Mouse (Mus musculus) ES-E14 (cell line): ENCODE data around the gene Med31. TPM values are rescaled to one million over a fixed set of nuclear protein-coding genes. Genes with fewer than 3 reads are reported as not detected.
A peak's percentile ranks its signal among the peaks of the same experiment; 100 is the strongest.

Experiments used
- DNase-seq: peaks from one replicate; pipeline ENCODE4 v3.0.0-alpha.2; 2013; ENCODE audit warnings: low read depth, low spot score
- H3K27ac ChIP-seq: 2 replicates; pipeline ENCODE4 v1.5.1; 2012; ENCODE audit warnings: low read depth, mild to moderate bottlenecking, low read length, moderate library complexity, mixed read lengths; ENCODE audit not compliant: poor library complexity, insufficient read depth, severe bottlenecking
- H3K36me3 ChIP-seq: 2 replicates; pipeline ENCODE4 v1.6.1; 2012; ENCODE audit warnings: mild to moderate bottlenecking, low read length, moderate library complexity, mixed read lengths; ENCODE audit not compliant: control insufficient read depth, poor library complexity, insufficient read depth, severe bottlenecking
- H3K4me1 ChIP-seq, 2 experiments: fragments of 150-350 bp in 1 of 2; sonication (generic) in 1 of 2; 2 replicates each; pipeline ENCODE4 v1.6.1; 2012; ENCODE audit warnings: low read length in 2 of 2, mild to moderate bottlenecking in 1 of 2, mixed read lengths in 1 of 2; ENCODE audit not compliant: control insufficient read depth in 2 of 2, insufficient read depth in 2 of 2, poor library complexity in 1 of 2
- H3K4me3 ChIP-seq, 2 experiments: fragments of 150-350 bp in 1 of 2; sonication (generic) in 1 of 2; 2 replicates each; pipeline ENCODE4 v1.5.1; 2012; ENCODE audit warnings: low read length in 2 of 2, low read depth in 1 of 2, mild to moderate bottlenecking in 1 of 2, mixed read lengths in 1 of 2; ENCODE audit not compliant: insufficient read depth in 1 of 2, poor library complexity in 1 of 2, severe bottlenecking in 1 of 2
- H3K9ac ChIP-seq: 2 replicates; pipeline ENCODE4 v1.6.1; 2012; ENCODE audit warnings: low read depth, mild to moderate bottlenecking, low read length, mixed read lengths; ENCODE audit not compliant: poor library complexity, insufficient read depth, severe bottlenecking
- H3K9me3 ChIP-seq: fragments of 150-350 bp; sonication (generic); 2 replicates; pipeline ENCODE4 v1.6.1; 2012; ENCODE audit warnings: low read depth, mild to moderate bottlenecking, low read length; ENCODE audit not compliant: control insufficient read depth, insufficient read depth
- CHD2 ChIP-seq: IDR thresholded peaks from 2 replicates; pipeline ENCODE4 v1.6.1; 2014; ENCODE audit warnings: mild to moderate bottlenecking, low read depth, low read length, inconsistent platforms
- HCFC1 ChIP-seq: IDR thresholded peaks from 2 replicates; pipeline ENCODE4 v1.6.1; 2012; ENCODE audit warnings: low read length, inconsistent platforms, borderline replicate concordance; ENCODE audit not compliant: insufficient read depth
- MAFK ChIP-seq: IDR thresholded peaks from 2 replicates; pipeline ENCODE4 v1.6.1; 2014; ENCODE audit warnings: mild to moderate bottlenecking, low read depth, low read length, inconsistent platforms; ENCODE audit not compliant: insufficient read depth
- ZC3H11A ChIP-seq: IDR thresholded peaks from 2 replicates; pipeline ENCODE4 v1.6.1; 2012; ENCODE audit warnings: low read depth, mild to moderate bottlenecking, inconsistent platforms, low read length, borderline replicate concordance
- ZNF384 ChIP-seq: IDR thresholded peaks from 2 replicates; pipeline ENCODE4 v1.6.1; 2012; ENCODE audit warnings: low read depth, low read length, inconsistent platforms
- in situ Hi-C, 2 experiments: fragments of 600-800 bp; cut with MboI; formaldehyde crosslinking; loops; one replicate each; pipeline ENCODE4 v1.15.1; 2025; ENCODE audit warnings: low sequenced_read_pairs in 2 of 2, inconsistent platforms in 1 of 2; ENCODE audit not compliant: unreplicated experiment in 2 of 2
- total RNA-seq: library from RNA; depleted of rRNA; stranded (reverse); fragments of 300-350 nt; gene quantifications from 2 replicates; pipeline ENCODE4 v1.2.3, GENCODE M21; 2012; rRNA removed

Gene Med31
- 21.5 and 28.6 TPM in 2 replicates for total RNA-seq

GRCm38 (mm10) chr11:72215410-72215797, at the start of gene Med31:
Gene Med31, minus strand, starts transcription at chr11:72215592.
- H3K4me3 ChIP-seq: peak within 1 kb of the TSS; percentile 80 to 94
- H3K4me1 ChIP-seq: no peaks in the 10 kb centered on the region
- TF ChIP-seq HCFC1 (no peak), CHD2 (no peak), ZC3H11A (no peak), ZNF384 (no peak), MAFK (no peak)
- in situ Hi-C loops: loop anchor here (5.0 to 25.0 kb wide), 3 partner anchors 122 to 222 kb away; partner anchors contain the start of genes Ggt6 (in 1 of the 2) and Mybbp1a (in 1 of the 2)
- peaks cover 6% of the 10 kb centered on the region for H3K36me3 ChIP-seq
- H3K27ac ChIP-seq: peak within 1 kb of the TSS; percentile 26; the same call in 1 of the 2 replicates
- no peak for DNase-seq
- H3K9ac ChIP-seq: peak within 1 kb of the TSS; percentile 90
- H3K9me3 ChIP-seq: no peaks in the 10 kb centered on the region

- Histone ChIP-seq H3K9ac (no peak overlapping the region), H3K4me1 (no peaks in the 10 kb centered on the region), H3K4me3 (no peak overlapping the region), H3K36me3 (no peaks in the 10 kb centered on the region; the same call in 1 of the 2 replicates), H3K9me3 (no peaks in the 10 kb centered on the region), H3K27ac (no peak overlapping the region)
- no peak for DNase-seq
- in situ Hi-C loops: no loop called here
- TF ChIP-seq ZNF384: no peak
- no peak for TF ChIP-seq MAFK
- no peak for TF ChIP-seq ZC3H11A
- TF ChIP-seq CHD2: no peak
- TF ChIP-seq HCFC1: no peak
These were observed 41.0 kb upstream of the Med31 start for GRCm38 (mm10) chr11:72256441-72256840.

- no peak for DNase-seq
- Histone ChIP-seq H3K9ac (no peak overlapping the region), H3K4me3 (no peak overlapping the region), H3K36me3 (no peaks in the 10 kb centered on the region; the same call in 1 of the 2 replicates), H3K27ac (no peak overlapping the region), H3K9me3 (no peaks in the 10 kb centered on the region), H3K4me1 (no peaks in the 10 kb centered on the region)
- in situ Hi-C loops: no loop called here
- TF ChIP-seq MAFK (no peak), ZNF384 (no peak), ZC3H11A (no peak), HCFC1 (no peak)
These were observed 40.2 kb upstream of the Med31 start for GRCm38 (mm10) chr11:72255629-72256028.

- Histone ChIP-seq H3K9me3 (no peaks in the 10 kb centered on the region), H3K4me3 (no peak overlapping the region), H3K27ac (no peak overlapping the region), H3K4me1 (no peaks in the 10 kb centered on the region), H3K36me3 (no peaks in the 10 kb centered on the region), H3K9ac (no peak overlapping the region)
- in situ Hi-C loops: no loop called here
- no peak for TF ChIP-seq CHD2
- TF ChIP-seq MAFK: no peak
- TF ChIP-seq ZC3H11A: no peak
- no peak for TF ChIP-seq HCFC1
- TF ChIP-seq ZNF384: no peak
- no peak for DNase-seq
These were observed 29.9 kb upstream of the Med31 start for GRCm38 (mm10) chr11:72245196-72245753.
